Mouse (Mus musculus): ENCODE measurements around the gene Slc25a21.

Gene Slc25a21

GRCm38 (mm10) chr12:56773941-56774340 is 423.3 kb downstream of the Slc25a21 start:
- no peak for DNase-seq (ENCODE audit: low read depth, low spot score)

GRCm38 (mm10) chr12:56769421-56769820 is 427.9 kb downstream of the Slc25a21 start:
- no peak for DNase-seq (ENCODE audit: low read depth, low spot score)

- no peak for DNase-seq (ENCODE audit: low read depth, low spot score)
Observed at GRCm38 (mm10) chr12:56767474-56767873, 429.8 kb downstream of the Slc25a21 start.

- DNase-seq (ENCODE audit: low read depth, low spot score) = no peak
Observed at GRCm38 (mm10) chr12:56737104-56737503, 460.2 kb downstream of the Slc25a21 start.

- no peak for DNase-seq (ENCODE audit: low read depth, low spot score)
Observed at GRCm38 (mm10) chr12:56727631-56728030, 469.6 kb downstream of the Slc25a21 start.

- DNase-seq (ENCODE audit: low read depth, low spot score) = no peak
Observed at GRCm38 (mm10) chr12:56718707-56719051, 478.6 kb downstream of the Slc25a21 start.

- DNase-seq (ENCODE audit: low read depth, low spot score) = no peak
Observed at GRCm38 (mm10) chr12:56717971-56718706, 479.1 kb downstream of the Slc25a21 start.

- DNase-seq (ENCODE audit: low read depth, low spot score) = no peak
Observed at GRCm38 (mm10) chr12:56701004-56701403, 496.3 kb downstream of the Slc25a21 start.

- DNase-seq (ENCODE audit: low read depth, low spot score) = no peak
Observed at GRCm38 (mm10) chr12:56699915-56700900, 497.1 kb downstream of the Slc25a21 start.

GRCm38 (mm10) chr12:56699351-56699750 is 497.9 kb downstream of the Slc25a21 start:
- no peak for DNase-seq (ENCODE audit: low read depth, low spot score)

- no peak for DNase-seq (ENCODE audit: low read depth, low spot score)
Observed at GRCm38 (mm10) chr12:56698191-56698980, 498.9 kb downstream of the Slc25a21 start.

GRCm38 (mm10) chr12:56697785-56698184 is 499.5 kb downstream of the Slc25a21 start:
- DNase-seq (ENCODE audit: low read depth, low spot score) = no peak

GRCm38 (mm10) chr12:56697011-56697740 is 500.1 kb downstream of the Slc25a21 start:
- no peak for DNase-seq (ENCODE audit: low read depth, low spot score)

GRCm38 (mm10) chr12:56696174-56697010 is 500.9 kb downstream of the Slc25a21 start:
- DNase-seq (ENCODE audit: low read depth, low spot score) = no peak

GRCm38 (mm10) chr12:56695358-56696173 is 501.7 kb downstream of the Slc25a21 start:
- no peak for DNase-seq (ENCODE audit: low read depth, low spot score)

GRCm38 (mm10) chr12:56694936-56695335 is 502.3 kb downstream of the Slc25a21 start:
- no peak for DNase-seq (ENCODE audit: low read depth, low spot score)

GRCm38 (mm10) chr12:56694361-56694760 is 502.9 kb downstream of the Slc25a21 start:
- no peak for DNase-seq (ENCODE audit: low read depth, low spot score)

GRCm38 (mm10) chr12:56693411-56694098 is 503.7 kb downstream of the Slc25a21 start:
- no peak for DNase-seq (ENCODE audit: low read depth, low spot score)

GRCm38 (mm10) chr12:56692536-56692935 is 504.7 kb downstream of the Slc25a21 start:
- no peak for DNase-seq (ENCODE audit: low read depth, low spot score)

All from CD4-positive helper T cell, adult 2 months (primary cell).